Mouse (Mus musculus): ENCODE measurements around the gene Pikfyve. TPM values are rescaled to one million over a fixed set of nuclear protein-coding genes. Genes with fewer than 3 reads are reported as not detected.

Pikfyve gene
- polyA plus RNA-seq, 1 experiment: 8.1 TPM

GRCm38 (mm10) chr1:65281756-65282155 lies 95.3 kb downstream of the Pikfyve start, which contains the start of gene Pth2r:
Gene Pth2r, plus strand, starts transcription at chr1:65282056.
- Histone ChIP-seq H3K4me3 (replicated peaks; ENCODE audit: extremely low read depth, low read depth, low read length) (no peak within 1 kb of the TSS), H3K4me1 (ENCODE audit: control insufficient read depth, insufficient read depth, low read length) (peaks cover 2% of the 10 kb centered on the region)
- TF ChIP-seq POLR2A (IDR thresholded peaks at IDR 0.05; ENCODE audit: borderline replicate concordance, extremely low read depth, low read depth, low read length) (no peak), CTCF (IDR thresholded peaks at IDR 0.05; ENCODE audit: insufficient read depth, low read length) (no peak)
- no peak for DNase-seq
- 78% methylated on average over 6 of the region's 6 CpGs for WGBS

DNA sequence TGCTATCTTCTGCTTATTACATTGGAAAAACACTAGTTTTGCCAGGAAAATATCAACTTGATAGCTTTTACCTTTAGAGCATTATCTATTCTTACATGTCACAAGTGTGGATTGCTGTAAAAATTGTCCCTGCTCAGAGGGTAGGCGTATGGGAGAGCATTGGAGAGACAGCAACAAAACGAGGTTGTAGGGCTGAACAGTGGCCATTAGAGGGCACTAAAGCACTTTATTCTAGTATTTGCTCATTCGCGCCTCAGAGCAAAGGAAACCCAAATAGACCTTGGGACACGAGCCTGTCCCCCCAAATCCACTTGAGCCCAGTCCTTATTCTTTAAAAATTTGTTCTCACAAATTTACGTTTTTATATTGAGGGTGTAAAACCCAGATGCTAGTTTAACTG lies 96.3 kb downstream of the Pikfyve start:
- Histone ChIP-seq H3K4me1 (ENCODE audit: control insufficient read depth, insufficient read depth, low read length) (peaks cover 2% of the 10 kb centered on the region), H3K4me3 (replicated peaks; ENCODE audit: extremely low read depth, low read depth, low read length) (no peak overlapping the region)
- DNase-seq: no peak
- WGBS: 9% methylated on average over 6 of the region's 6 CpGs
- peak; percentile 44 for TF ChIP-seq CTCF (IDR thresholded peaks at IDR 0.05; ENCODE audit: insufficient read depth, low read length)
- TF ChIP-seq POLR2A (IDR thresholded peaks at IDR 0.05; ENCODE audit: borderline replicate concordance, extremely low read depth, low read depth, low read length): no peak

GRCm38 (mm10) chr1:65308476-65308875 lies 122.0 kb downstream of the Pikfyve start:
- Histone ChIP-seq H3K4me3 (replicated peaks; ENCODE audit: extremely low read depth, low read depth, low read length) (no peak overlapping the region), H3K4me1 (ENCODE audit: control insufficient read depth, insufficient read depth, low read length) (no peaks in the 10 kb centered on the region)
- TF ChIP-seq POLR2A (IDR thresholded peaks at IDR 0.05; ENCODE audit: borderline replicate concordance, extremely low read depth, low read depth, low read length) (no peak), CTCF (IDR thresholded peaks at IDR 0.05; ENCODE audit: insufficient read depth, low read length) (no peak)
- no peak for DNase-seq
- WGBS: 72% methylated on average over 3 of the region's 3 CpGs

GRCm38 (mm10) chr1:65311214-65311933 lies 124.9 kb downstream of the Pikfyve start:
- Histone ChIP-seq H3K4me1 (ENCODE audit: control insufficient read depth, insufficient read depth, low read length) (no peaks in the 10 kb centered on the region), H3K4me3 (replicated peaks; ENCODE audit: extremely low read depth, low read depth, low read length) (no peak overlapping the region)
- no peak for TF ChIP-seq POLR2A (IDR thresholded peaks at IDR 0.05; ENCODE audit: borderline replicate concordance, extremely low read depth, low read depth, low read length)
- no peak for TF ChIP-seq CTCF (IDR thresholded peaks at IDR 0.05; ENCODE audit: insufficient read depth, low read length)
- DNase-seq: no peak
- WGBS: 3% methylated on average over 29 of the region's 29 CpGs

- no peak for DNase-seq
- WGBS: 12% methylated on average over 7 of the region's 7 CpGs
- no peak for TF ChIP-seq CTCF (IDR thresholded peaks at IDR 0.05; ENCODE audit: insufficient read depth, low read length)
- TF ChIP-seq POLR2A (IDR thresholded peaks at IDR 0.05; ENCODE audit: borderline replicate concordance, extremely low read depth, low read depth, low read length): no peak
- Histone ChIP-seq H3K4me1 (ENCODE audit: control insufficient read depth, insufficient read depth, low read length) (no peaks in the 10 kb centered on the region), H3K4me3 (replicated peaks; ENCODE audit: extremely low read depth, low read depth, low read length) (no peak overlapping the region)
Observed at GRCm38 (mm10) chr1:65312118-65312517, 125.6 kb downstream of the Pikfyve start.

DNA sequence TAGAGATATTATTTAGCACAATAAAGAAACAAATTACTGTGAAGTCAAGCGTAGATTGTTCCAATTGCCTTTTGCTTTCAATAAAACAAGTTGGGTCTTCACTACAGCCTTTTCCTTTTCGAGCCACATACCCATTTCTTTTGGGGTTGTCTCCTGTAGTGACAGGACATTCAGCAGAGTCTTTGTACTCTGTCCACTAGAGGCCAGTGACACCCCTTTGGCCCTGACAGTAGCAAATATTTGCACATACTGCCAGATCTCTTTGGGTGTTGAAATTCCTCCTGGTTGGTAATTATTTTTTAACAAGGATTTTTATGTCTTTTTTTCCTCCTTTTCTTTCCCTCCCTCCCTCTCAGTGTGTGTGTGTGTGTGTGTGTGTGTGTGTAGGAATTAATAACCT lies 126.4 kb downstream of the Pikfyve start:
- WGBS: 59% methylated on average over 2 of the region's 2 CpGs
- DNase-seq: no peak
- no peaks in the 10 kb centered on the region for H3K4me1 ChIP-seq (ENCODE audit: control insufficient read depth, insufficient read depth, low read length)
- no peak for TF ChIP-seq CTCF (IDR thresholded peaks at IDR 0.05; ENCODE audit: insufficient read depth, low read length)
- no peak for TF ChIP-seq POLR2A (IDR thresholded peaks at IDR 0.05; ENCODE audit: borderline replicate concordance, extremely low read depth, low read depth, low read length)
- H3K4me3 ChIP-seq (replicated peaks; ENCODE audit: extremely low read depth, low read depth, low read length): no peak overlapping the region

GRCm38 (mm10) chr1:65314054-65315021 lies 127.9 kb downstream of the Pikfyve start:
- DNase-seq: no peak
- no peaks in the 10 kb centered on the region for H3K4me1 ChIP-seq (ENCODE audit: control insufficient read depth, insufficient read depth, low read length)
- TF ChIP-seq POLR2A (IDR thresholded peaks at IDR 0.05; ENCODE audit: borderline replicate concordance, extremely low read depth, low read depth, low read length) (no peak), CTCF (IDR thresholded peaks at IDR 0.05; ENCODE audit: insufficient read depth, low read length) (no peak)
- no peak overlapping the region for H3K4me3 ChIP-seq (replicated peaks; ENCODE audit: extremely low read depth, low read depth, low read length)
- 62% methylated on average over 13 of the region's 13 CpGs for WGBS

- WGBS: 78% methylated on average over 8 of the region's 8 CpGs
- DNase-seq: no peak
- Histone ChIP-seq H3K4me1 (ENCODE audit: control insufficient read depth, insufficient read depth, low read length) (no peaks in the 10 kb centered on the region), H3K4me3 (replicated peaks; ENCODE audit: extremely low read depth, low read depth, low read length) (no peak overlapping the region)
- no peak for TF ChIP-seq POLR2A (IDR thresholded peaks at IDR 0.05; ENCODE audit: borderline replicate concordance, extremely low read depth, low read depth, low read length)
- no peak for TF ChIP-seq CTCF (IDR thresholded peaks at IDR 0.05; ENCODE audit: insufficient read depth, low read length)
Observed at GRCm38 (mm10) chr1:65315022-65315407, 128.5 kb downstream of the Pikfyve start.

Other genes starting within 250 kb of the Pikfyve start
- 6.9 and 10.5 TPM in 2 replicates for gene Plekhm3, start 229.9 kb upstream of the Pikfyve start, polyA plus RNA-seq (2012; rRNA removed)
- gene Akr1cl, start 153.9 kb upstream of the Pikfyve start, polyA plus RNA-seq (2012; rRNA removed): not detected in 2 replicates
- not detected in 2 replicates for gene Cryge, start 135.5 kb upstream of the Pikfyve start, polyA plus RNA-seq (2012; rRNA removed)
- not detected in 2 replicates for gene Crygd, start 123.2 kb upstream of the Pikfyve start, polyA plus RNA-seq (2012; rRNA removed)
- gene Crygc, start 113.0 kb upstream of the Pikfyve start, polyA plus RNA-seq (2012; rRNA removed): not detected in 2 replicates
- gene Crygb, start 104.4 kb upstream of the Pikfyve start, polyA plus RNA-seq (2012; rRNA removed): not detected in 2 replicates
- gene Cryga, start 83.3 kb upstream of the Pikfyve start, polyA plus RNA-seq (2012; rRNA removed): not detected in 2 replicates
- not detected in 2 replicates for gene Gm28845, start 67.1 kb upstream of the Pikfyve start, polyA plus RNA-seq (2012; rRNA removed)
- gene D630023F18Rik, start 63.5 kb upstream of the Pikfyve start, polyA plus RNA-seq (2012; rRNA removed): 0.05 and 0.06 TPM in 2 replicates
- gene Idh1, start 183 bp upstream of the Pikfyve start, polyA plus RNA-seq (2012; rRNA removed): 18.3 and 32.7 TPM in 2 replicates
- not detected in 2 replicates for gene Pth2r, start 95.4 kb downstream of the Pikfyve start, polyA plus RNA-seq (2012; rRNA removed)

Measured in lung, adult 2 months (tissue).